15 mouse cellular contexts compared by ENCODE assay signal in genomic region chr17:65712861-65713535, GRCm38 (mm10). TPM values are rescaled to one million over a fixed set of nuclear protein-coding genes. Genes with fewer than 3 reads are reported as not detected.
DNase-seq lines count a peak whose midpoint lies in the region; TF ChIP-seq lines count a peak whose summit lies in the region.
"Had no signal": no experiment of that assay in that cellular context is flagged by ENCODE, and none has a peak within 500 bp of the region (broad histone marks: within the 10 kb centered on the region; RNA-seq: fewer than 3 reads in every experiment).

No protein-coding gene starts in this region.

- H3K27ac ChIP-seq in left cerebral cortex, adult 2 months, result 0 out of 2 replicates have a peak overlapping the region, but pooled peaks have one; percentile 11
- H3K27ac ChIP-seq: limb, embryonic 10.5 days; liver, embryonic 13.5 days; neural tube, embryonic 12.5 days had no signal

- DNase-seq in left cerebral cortex, adult 2 months (ENCODE audit: extremely low spot score in 1 of 2, low spot score in 2 of 2), result no peak
- DNase-seq in left cerebral cortex, adult 18-20 months (ENCODE audit: low spot score in 2 of 2), result no peak
- DNase-seq in cerebellum, adult 11-12 months, result peak; percentile 83
- peak; percentile 78 to 87 for DNase-seq in cerebellum, postnatal 10 days
- peak; percentile 48 for DNase-seq in heart, postnatal 4 days
- no peak for DNase-seq in frontal cortex, postnatal 14 days (ENCODE audit: low spot score in 2 of 2)
- DNase-seq in kidney, adult 18-20 months, result no peak
- DNase-seq: adrenal gland, postnatal 25 days; forebrain, postnatal 0 days; gastrocnemius, postnatal 25 days; liver, embryonic 13.5 days; right cerebral cortex, postnatal 4 days; thymus, adult 18-20 months had no signal

- intact Hi-C loops in left cerebral cortex, adult 2 months (cut with DNase I), result no loop called here

- no peak for TF ChIP-seq CTCF in left cerebral cortex, adult 2 months (IDR thresholded peaks at IDR 0.05)

- no peak overlapping the region for H3K4me3 ChIP-seq in left cerebral cortex, adult 2 months
- H3K4me3 ChIP-seq: limb, embryonic 10.5 days; liver, embryonic 13.5 days; neural tube, embryonic 12.5 days had no signal

RNA-seq across cellular contexts. Expression of gene Rab31, which starts 59.6 kb away (rescaled TPM):
- total RNA-seq in left cerebral cortex, adult 2 months (2021), result 10 to 100 TPM; 53.6 to 54.7 TPM
- 10 to 100 TPM; 50.2 to 51.1 TPM for total RNA-seq in left cerebral cortex, adult 18-20 months (2021)
- 10 to 100 TPM; 39.7 to 42.5 TPM for total RNA-seq in heart, postnatal 4 days (2021)

Comparison
In these comparisons a context has a peak if more than half of its experiments do, and no peak if none do; other contexts are left out.
1. DNase-seq: peak in cerebellum, adult 11-12 months (single experiment), cerebellum, postnatal 10 days (2 of 2) and heart, postnatal 4 days (single experiment); none in left cerebral cortex, adult 2 months (0 of 2), left cerebral cortex, adult 18-20 months (0 of 2), frontal cortex, postnatal 14 days (0 of 2) and kidney, adult 18-20 months (single experiment).